Mouse (Mus musculus) kidney, postnatal 14 days (tissue): ENCODE results near the gene Atp1b2.
A peak's percentile ranks its signal among the peaks of the same experiment; 100 is the strongest.
"Not testable (repeated sequence)": the region's sequence is repeated elsewhere in the genome, so short reads cannot be mapped to it uniquely, and the experiment has no call there.

Experiments
- DNase-seq: peaks from one replicate; pipeline ENCODE4 v3.0.0; 2022; ENCODE audit warnings: mixed read lengths

Atp1b2 gene

GRCm38 (mm10) chr11:69605726-69606490, at the start of gene Atp1b2:
Gene Atp1b2 (minus strand): TSS chr11:69605942.
- DNase-seq = peak; percentile 83

GRCm38 (mm10) chr11:69654760-69655159, 49.0 kb upstream of the Atp1b2 start:
- DNase-seq = no peak

DNA sequence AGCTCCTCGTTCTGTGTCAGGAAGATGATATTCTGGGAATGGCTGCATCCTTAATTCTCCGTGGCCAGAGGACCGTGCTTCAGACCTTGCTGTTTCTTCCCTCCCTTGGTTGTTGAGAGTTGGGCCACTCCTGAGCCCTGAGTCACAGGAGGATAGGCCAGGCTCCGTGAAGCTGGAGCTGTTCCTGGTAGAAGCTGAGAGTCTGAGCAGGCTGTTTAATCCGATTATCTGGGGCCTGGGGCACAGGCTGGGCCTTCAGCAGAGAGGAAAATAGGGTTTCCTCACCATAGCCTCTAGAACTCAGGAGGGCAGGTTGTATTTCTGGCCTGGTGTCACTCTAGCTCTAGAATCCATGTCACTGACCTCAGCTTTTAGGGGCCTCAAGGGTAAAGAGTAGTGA, 47.7 kb upstream of the Atp1b2 start:
- no peak for DNase-seq

DNA sequence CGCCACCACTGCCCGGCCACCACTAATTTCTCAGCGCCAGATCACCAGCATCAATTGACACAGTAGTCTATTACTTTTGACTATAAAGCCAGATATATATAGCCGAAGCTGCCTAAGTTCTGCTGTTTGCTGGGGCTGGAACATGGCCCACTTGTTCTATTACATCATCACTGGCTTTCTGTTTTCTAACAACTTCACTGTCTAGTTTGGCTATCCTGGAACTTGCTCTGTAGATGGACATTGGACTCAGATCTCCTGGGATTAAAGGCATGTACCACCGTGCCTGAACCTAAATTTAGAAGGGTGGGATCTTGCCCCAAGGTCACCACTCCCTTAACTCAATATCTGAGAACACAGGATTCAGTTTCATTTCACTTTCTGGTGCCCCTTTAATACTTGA, 40.1 kb upstream of the Atp1b2 start:
- DNase-seq = no peak

DNA sequence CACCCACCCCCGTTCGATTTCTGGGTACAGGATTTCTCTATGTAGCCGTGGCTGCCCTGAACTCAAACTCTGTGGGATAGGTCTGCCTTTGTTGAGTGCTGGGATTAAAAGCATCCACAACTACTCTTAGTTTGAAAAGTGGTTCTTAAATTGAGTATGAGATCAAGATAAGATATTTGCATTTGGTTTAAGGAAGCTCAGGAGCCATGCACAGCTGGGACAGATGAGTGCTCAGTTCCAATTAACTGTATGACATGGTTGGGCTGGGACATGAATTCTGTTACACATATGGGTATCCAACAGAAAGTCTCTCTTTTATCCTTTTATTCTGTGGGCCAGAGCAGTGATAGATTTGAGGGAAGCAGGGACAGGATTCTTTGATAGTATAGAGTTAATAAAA, 29.7 kb upstream of the Atp1b2 start:
- DNase-seq = no peak

DNA sequence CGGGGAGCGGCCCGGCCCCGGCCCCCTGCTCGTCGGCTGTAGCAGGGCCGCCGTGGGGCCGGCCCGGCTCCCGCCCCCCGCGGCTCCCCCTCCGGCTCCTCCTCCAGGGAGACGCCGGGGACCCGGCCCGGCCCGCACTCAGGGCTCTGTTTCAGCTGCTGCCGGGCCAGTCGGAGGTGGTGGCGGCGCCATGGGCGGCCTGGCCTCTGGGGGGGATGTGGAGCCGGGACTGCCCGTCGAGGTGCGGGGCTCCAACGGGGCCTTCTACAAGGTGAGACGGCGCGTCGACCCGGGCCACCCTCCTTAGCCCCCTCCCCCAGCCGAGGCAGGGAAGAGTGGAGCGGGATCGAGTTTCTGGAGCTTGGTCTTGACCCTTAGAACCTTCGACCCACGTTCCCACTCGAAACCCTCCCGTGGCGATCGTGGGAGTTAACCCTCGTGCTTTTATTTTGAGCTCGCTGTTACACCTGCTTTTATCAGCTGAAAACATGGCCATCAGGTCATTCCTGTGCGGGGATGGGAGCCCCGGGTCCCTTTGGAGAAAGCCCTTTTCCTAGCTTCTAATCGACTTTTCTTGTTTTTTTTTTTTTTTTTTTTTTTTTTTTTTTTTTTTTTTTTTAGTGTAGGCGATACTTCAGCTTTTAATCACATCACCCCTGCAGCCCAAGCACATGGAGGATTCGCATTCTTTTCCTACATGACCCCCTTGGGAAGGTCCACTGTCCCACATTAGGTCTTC, 27.6 kb upstream of the Atp1b2 start:
- no peak for DNase-seq

GRCm38 (mm10) chr11:69632284-69633089, 26.7 kb upstream of the Atp1b2 start, which contains the start of gene Fxr2:
Gene Fxr2 (plus strand): TSS chr11:69632990.
- DNase-seq = peak; percentile 100

DNA sequence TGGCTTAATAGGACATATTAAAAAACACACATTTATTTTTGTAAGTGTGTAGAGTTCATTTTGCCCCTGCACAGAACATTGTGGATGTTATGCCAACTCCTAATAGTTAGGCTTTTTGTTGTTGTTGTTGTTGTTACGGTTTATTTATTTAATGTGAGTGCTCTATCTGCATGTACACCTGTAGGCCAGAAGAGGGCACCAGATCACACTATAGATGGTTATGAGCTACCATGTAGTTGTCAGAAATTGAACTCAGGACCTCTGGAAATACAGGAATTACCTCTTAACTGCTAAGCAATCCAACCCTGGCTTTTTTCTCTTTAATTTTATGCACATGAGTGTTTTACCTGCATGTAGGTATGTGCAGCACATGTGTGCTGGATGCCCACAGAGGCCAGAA, 24.1 kb upstream of the Atp1b2 start:
- DNase-seq = peak; percentile 29

DNA sequence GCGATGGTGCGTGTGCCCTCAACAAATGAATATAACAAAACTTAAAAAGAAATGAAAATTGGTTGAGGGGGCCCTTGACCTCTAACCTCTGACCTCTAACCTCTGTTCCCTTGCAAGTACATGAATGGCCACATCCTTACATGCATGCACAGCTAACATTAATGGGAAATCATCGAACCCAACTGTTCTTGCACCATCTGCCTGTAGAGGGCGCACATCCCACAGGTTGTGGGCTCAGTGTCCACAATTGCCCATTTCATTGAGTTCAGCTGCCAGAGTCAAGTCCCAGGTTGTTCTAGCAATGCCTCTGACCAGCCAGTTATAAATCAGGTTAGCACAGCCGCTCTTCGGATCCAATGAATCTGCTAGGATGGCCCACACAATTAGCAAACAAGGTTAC, 22.5 kb upstream of the Atp1b2 start:
- peak; percentile 83 for DNase-seq

- DNase-seq = not testable (repeated sequence)
These were observed 18.6 kb upstream of the Atp1b2 start for GRCm38 (mm10) chr11:69624339-69624738.

GRCm38 (mm10) chr11:69623006-69623405, 17.3 kb upstream of the Atp1b2 start:
- no peak for DNase-seq

DNA sequence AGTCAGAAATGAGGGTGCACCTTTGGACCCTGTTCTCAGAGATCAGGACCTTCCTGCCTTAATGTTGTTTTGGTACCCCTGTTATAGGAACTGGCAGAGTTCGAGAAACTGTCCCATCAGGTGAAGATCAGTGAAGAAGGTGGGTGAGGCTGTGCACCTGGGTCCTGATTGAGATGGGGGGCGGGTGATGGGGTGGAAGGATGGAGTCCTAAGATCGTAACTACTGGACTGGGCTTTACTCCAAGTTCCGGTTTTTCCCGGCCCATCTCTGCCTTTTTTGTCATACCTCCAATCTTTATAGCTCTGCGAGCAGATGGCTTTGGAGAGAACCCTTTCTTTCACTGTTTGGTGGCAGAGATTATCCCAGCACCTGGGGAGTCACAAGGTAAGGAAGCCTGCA, 16.7 kb upstream of the Atp1b2 start:
- DNase-seq = peak; percentile 30

- DNase-seq = peak; percentile 77
These were observed 16.0 kb upstream of the Atp1b2 start, which contains the start of gene Sat2 for GRCm38 (mm10) chr11:69621571-69622268. Gene Sat2 (plus strand): TSS chr11:69622024.

GRCm38 (mm10) chr11:69620394-69621081, 14.8 kb upstream of the Atp1b2 start:
- DNase-seq = no peak

- DNase-seq = no peak
These were observed 12.1 kb upstream of the Atp1b2 start, which contains the start of gene Shbg for GRCm38 (mm10) chr11:69617805-69618204. Gene Shbg (minus strand): TSS chr11:69617905.

DNA sequence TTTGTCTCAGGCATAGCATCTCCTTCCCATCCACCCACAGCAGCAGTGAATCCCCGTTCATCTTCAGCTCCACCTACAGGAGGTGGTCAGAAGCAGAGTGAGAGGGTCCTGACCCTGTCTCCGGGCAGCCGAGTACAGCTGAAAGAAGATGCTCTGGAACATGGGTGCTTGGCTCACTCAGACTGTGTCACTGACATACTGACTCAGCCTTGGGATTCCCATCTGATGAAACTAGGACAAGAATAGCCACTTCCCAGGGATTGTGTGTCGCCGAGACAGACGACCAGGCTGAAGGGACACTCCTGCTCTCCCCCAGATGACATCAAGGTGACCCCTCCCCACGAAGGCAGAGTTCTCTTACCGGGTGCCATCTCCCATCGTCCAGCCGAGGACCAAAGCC, 11.0 kb upstream of the Atp1b2 start:
- no peak for DNase-seq

- DNase-seq = not testable (repeated sequence)
These were observed 8.5 kb upstream of the Atp1b2 start for GRCm38 (mm10) chr11:69614257-69614588.

DNA sequence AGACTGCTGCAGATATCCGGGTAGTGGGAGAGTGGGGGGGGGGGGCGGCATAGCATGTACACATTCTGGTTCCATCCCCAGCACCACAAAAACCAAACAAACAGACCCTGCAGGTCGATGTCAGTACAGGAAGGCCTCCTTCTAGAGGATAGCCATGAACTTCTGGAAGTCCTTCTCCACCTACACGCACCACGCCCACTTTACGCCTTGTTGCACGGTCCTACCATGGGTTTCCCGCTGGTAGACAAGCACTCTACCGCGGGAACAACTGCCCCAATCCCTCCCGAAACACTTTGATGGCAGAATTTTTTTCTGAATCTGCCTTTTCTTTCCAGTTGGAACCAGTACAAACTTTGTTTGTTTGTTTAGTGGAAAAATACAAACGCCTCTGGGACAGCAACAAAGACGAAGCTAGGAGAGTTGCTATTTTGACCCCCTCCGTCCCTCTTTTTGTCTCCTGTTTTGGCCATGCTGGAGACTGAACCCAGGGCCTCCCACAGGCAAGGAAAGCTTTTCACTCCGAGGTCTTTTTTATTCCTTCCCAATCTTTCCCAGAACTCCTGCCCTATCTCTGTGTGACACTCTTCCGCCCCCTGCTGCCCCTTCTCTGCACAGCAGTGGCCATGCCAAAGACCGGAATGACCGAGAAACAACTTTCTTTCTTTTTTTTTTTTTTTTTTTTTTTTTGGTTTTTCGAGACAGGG, 8.0 kb upstream of the Atp1b2 start:
- DNase-seq = peak; percentile 91

DNA sequence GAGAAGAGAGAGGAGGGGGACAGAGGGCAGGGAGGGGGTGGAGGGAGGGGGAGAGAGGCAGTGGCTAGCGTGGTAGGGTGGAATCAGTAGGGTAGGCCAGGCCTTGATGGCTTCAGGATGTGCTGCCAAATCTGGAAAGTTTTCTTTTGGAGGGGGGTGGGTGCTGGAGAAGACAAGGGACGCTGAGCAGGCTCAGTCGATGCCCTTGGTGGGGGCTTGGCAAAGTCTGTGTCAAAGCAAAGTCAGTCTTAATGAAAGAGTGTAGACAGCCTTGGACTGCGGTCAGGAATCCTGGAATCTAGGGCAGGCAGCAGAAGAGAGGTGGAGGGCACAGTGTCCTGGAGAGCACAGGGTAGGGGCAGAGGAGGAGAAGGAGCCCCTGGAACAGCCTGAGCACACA, 5.2 kb upstream of the Atp1b2 start:
- no peak for DNase-seq

GRCm38 (mm10) chr11:69609416-69609815, 3.7 kb upstream of the Atp1b2 start:
- no peak for DNase-seq

DNA sequence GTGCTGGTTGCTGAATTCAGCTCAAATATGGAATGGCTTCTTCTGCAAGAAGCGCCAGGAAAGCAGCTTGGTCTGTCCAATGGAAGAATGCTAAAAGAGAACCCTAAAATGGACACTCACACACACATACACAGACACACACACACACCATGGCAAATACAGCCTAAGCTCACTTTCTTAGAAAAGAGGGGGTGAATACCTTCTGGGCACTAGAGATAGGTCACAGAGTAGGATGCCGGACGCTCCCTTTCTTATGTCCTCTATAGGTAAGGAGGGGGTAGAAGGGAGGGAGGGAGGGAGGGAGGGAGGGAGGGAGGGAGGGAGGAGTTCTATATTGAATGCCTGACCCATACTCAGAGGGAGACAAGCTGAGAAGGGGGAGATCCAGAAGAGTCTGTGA, 2.8 kb upstream of the Atp1b2 start:
- DNase-seq = no peak
